Mouse (Mus musculus) adrenal gland, postnatal 14 days (tissue): ENCODE measurements around the gene Ankrd55. TPM values are rescaled to one million over a fixed set of nuclear protein-coding genes. Genes with fewer than 3 reads are reported as not detected.

Source experiments
- DNase-seq: peaks from one replicate; pipeline ENCODE4 v3.0.0; 2021; ENCODE audit warnings: mixed read lengths
- long read RNA-seq, 2 experiments: library from polyadenylated mRNA; stranded (forward); transcript quantifications; one replicate each; pipeline ENCODE4 v2.0.0; 2021
- total RNA-seq: library from RNA; stranded (reverse); gene quantifications from 2 replicates; pipeline ENCODE4 v1.2.3, GENCODE M21; 2021

Gene Ankrd55
- 3.8 and 4.4 TPM in 2 replicates for total RNA-seq
- long read RNA-seq, experiment 1, partial matches to known transcripts: 3 of 20 reads
- long read RNA-seq, experiment 1, other reads (novel, unspliced or antisense): 17 of 20 reads
- long read RNA-seq, experiment 2, partial matches to known transcripts: 1 of 3 reads
- long read RNA-seq, experiment 2, other reads (novel, unspliced or antisense): 2 of 3 reads

DNA sequence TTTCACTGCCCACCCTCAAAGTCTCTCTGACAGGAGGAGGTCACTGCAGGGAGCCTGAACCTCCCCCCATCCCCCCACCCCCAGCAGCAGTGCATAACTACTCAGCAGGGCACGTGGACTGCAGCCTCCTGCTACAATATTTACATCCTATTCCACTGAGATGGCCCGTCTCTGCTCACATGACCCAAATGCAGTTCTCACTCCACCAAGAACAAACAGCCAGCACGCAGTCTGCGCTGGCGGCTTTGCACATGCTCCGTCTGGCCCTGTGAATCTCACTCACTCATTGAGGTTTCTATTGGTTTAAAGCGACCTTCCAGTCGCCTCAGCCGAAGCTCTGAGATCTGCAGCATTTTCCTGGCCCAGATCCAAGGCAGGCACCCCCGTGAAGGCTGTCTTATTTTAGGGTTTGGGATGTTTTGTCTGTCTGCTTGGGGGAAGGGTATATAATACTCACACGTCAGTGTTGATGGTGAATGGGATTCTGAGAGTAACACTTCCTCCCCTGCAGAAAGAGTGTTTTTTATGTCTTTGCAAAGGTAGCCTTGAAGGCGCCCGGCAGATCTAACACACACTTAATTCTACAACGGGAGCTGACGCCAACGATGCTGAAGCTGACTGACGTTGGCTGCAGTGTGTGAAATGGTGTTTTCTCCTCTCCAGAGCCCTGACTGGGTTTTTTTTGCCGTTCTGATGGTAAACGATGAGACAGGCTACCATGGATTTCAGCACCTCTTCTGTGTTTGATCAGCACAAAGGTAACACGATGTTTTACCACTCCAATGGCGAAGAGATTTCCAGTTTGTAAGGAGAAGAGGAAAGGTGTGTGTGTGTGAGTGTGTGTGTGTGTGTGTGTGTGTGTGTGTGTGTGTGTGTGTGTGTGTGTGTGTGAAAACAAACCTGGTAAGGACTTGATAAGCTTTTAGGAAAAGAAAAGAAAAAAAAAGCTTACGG is at the start of gene Ankrd55:
Ankrd55 (plus strand) TSS at position 227 of the 954 bp plus-strand sequence.
- DNase-seq: peak; percentile 80

DNA sequence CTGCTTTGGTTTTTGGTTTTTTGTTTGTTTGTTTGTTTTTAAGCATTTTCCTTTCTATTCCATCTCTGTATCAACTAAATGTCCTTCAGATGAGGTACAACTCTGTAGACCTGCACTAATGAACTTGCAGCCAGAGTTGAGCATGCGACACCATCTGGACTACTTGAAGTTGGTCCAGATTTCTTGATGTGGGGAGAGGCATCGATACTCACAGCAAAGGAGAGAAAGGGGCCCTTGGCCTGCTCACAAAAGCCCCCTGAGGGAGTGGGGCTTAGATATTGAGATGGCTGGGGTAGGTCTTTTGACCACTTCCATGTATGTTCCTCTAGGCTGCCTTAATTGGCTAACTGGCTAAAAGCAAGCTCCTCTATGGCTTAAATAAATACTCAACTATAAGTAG is 49.0 kb upstream of the Ankrd55 start:
- no peak for DNase-seq

DNA sequence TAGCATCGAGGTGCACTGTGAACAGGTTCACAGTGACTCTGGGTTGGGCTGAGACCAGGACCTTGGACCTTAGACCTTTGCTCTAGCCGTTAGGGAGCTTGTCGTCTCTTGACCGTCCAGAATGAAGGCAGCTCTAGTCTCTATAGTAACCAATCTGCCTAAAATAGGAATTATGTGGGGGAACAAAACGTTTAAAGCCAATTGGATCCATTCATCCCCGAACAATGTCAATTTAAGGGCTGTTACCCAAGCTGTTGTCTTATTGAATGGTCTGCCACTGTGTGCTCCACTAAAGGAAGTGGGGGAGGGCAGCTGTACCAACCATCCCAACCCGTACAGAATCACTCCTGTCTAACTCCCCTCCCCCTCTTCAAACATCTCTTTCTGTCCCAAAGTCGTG is 46.8 kb upstream of the Ankrd55 start:
- no peak for DNase-seq

DNA sequence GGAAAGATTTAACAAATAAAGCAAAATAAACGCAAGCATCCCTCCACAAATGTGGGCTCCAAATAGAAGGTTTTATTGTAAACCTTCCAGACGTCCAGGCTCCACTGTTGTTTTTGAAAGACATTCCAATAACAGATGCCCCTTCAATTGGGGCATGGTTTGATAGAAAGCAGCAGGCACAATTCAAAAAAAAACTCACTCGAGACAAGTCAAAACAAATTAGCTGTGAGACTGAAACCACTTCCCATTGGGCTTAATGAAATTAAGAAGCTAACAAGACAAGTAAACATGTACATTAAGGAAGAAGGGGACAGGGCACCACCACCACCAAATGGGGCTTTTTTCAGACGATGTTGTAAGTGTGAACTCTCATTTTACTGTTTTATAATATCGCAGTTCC is 43.1 kb upstream of the Ankrd55 start:
- DNase-seq: no peak

DNA sequence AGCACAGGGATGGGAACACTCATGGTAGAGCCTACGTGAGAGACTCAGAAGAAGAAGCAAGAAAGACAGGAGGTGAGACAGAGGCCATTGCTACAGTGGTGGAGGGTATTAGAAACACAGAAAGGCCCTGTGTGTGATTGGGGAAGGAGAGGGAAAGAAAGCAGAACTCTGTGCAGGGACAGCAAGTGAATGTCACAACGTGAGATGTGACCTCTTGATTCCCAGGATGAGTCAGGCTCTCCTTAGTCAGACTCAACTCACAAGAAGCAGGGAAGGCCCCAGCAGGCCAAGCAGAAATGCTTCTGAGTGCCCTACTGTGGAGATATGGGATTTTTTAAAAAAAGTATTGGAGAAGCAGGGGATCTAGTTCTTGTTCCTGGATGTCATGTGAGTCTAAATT is 36.8 kb upstream of the Ankrd55 start:
- DNase-seq: peak; percentile 34

DNA sequence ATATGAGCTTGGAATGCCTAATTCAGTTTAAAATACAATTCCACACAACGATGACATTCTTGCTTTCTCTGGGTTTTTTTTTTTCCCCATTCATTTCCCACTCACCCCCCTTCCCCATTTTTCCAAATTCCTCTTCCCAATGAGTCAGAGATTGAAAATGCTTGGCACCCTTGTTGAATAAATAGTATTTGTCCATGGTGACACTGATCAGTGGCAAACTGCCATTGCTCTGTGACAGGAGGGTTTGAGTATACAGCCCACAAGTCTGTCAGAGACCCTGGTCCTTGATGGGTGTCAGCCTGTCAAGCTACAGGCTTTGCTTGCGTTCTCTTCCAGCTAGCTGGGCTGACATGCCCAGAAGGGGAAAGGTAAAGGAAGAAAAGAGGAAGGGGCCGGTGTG is 36.2 kb upstream of the Ankrd55 start:
- DNase-seq: peak; percentile 24

DNA sequence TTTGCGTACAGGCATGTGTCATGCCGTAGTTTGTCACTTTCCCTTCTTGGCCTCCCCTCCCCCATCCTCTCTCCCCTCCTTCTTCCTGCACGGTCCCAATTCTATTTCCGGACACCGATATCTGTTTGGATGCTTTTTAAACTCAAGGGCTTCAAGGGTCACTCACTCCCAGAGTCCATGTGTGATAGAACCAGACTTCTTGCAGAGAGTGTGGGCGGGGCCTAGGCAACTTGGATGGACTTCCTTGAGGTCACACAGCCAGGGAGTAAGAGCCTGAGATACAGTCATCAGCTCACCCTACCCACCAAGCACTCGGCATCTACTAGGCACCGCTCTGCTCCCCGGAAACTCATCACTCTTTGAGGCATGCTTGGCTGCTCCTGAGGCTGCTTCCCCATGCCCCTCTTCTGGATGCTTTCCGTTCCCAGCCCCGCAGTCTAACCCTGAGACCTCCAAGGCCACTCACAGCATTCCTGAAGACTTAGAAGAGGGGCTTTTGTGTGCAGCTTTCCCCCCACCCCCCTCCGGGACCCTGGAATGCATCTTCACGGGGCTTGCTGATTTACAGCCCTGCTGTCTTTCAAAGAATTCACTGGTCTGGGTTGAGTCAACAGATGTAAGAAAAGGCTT is 35.1 kb upstream of the Ankrd55 start:
- no peak for DNase-seq

DNA sequence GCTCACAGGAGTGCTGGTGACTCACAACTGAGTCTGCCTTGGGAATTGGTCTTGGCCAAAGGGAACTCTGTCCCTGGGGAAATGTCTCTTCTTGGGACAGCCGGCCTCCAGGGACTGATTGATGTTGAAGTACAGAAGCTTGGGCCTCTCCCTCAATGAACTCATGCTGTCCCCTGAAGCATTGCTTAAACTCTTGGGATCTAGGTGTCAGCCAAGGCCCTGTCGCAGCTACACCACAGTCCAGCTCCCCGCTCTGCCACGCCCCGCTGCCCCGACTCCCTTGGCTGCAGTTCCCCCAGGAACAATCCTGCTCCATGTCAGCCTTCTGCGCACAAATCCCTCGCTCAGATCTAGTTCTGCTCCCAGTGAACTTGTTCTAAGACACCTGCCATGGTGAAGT is 34.1 kb upstream of the Ankrd55 start:
- DNase-seq: peak; percentile 77

DNA sequence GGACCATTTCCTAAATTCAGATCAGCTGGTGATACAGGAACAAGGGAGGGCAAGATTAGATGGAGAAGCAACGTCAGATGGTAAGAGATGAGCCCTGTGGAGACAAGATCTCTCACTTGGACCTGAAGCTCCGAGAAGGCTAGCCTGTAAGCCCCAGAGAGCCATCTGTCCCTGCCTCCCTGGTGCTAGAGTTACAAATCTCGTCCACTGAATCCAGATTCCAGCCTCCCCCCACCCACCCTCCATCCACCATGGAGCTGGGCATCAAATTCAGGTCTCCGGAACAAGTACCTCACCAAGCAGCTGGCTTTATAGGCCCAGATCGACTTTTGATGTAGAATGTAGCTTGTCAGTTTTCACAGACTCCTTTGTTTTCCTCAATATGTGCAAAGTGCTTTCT is 32.4 kb upstream of the Ankrd55 start:
- no peak for DNase-seq

DNA sequence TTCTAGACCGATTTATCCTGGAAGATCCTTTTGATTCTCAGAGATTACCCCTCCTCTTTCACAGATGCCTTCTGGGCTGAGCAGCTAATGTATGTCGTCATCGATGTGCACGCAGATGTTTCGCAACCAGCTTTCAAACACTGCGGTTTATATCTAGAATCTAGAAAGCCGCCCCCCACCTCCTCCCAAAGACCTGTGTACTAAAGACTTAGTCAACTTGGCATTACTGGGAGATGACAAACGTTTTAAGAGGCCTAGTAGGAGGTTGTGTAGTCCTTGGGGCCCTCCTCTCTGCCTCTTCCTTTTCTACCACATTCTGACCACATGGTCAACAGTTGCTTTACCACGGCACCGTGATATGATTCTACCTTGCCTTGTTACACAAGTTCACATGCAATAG is 29.8 kb upstream of the Ankrd55 start:
- DNase-seq: no peak

DNA sequence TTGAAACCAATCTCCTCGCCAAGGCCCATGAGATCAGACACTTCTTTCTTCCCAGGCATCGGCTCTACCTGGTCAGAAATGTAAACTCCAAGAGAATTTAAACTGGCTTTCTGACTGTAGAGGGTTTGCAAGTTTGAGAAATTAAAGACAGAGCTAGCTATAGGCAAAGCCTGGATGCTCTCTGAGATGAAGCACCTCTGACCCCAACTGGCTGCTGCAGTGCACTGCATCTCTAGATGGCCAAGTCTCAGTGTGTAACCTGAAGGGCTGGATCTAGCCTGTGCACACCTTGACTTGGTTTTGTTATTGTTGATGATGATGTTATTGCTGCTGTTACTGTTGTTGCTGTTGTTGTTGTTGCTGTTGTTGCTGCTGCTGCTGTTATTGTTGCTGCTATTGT is 28.9 kb upstream of the Ankrd55 start:
- peak; percentile 81 for DNase-seq

DNA sequence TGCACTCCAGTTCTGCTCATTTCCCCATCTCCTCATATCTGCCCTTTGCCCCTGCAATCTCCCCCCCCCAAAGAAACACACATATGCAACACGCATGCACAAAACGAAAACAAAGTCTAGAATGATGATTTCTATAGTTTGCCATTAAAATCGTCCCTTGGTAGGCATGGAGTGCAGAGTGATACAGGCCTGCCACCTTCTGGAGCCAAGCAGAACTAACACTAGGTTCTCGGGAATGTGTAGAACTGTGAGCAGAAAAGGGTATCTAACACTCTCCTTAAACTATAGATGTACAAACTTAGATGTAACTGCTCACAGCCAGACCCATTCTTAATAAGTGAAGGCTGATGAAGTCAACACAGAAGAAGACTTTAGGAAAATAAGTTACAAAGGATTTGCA is 23.6 kb upstream of the Ankrd55 start:
- peak; percentile 64 for DNase-seq

DNA sequence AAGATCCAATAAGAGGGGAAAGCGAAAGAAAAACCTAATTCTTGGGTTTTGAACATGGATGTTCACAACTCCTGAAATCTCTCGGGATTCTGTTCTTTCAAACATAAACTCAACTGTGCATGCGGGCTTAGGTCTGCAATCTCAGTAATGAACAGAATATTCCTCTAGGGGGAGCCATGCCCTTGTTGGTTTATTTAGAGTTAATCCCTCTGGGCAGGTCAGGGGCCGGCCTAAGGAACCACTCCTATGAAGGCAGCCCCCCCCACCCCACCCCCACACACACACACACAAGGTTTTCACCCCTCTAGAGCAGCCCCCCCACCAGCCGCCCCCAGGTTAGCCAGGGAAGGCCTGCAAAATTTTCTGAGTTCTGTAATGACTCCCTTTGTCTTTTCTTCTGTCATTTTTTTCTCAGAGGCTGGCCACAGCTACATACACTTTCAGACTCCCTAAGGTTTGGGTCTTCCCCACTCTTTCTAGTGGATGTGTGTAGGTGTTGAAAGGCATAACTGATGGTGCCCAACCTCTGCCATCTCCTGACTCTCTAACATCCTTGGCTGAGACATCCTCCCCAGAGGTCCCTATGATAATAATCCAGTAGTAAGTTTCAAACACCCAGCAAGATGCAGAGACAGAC is 16.2 kb upstream of the Ankrd55 start:
- peak; percentile 61 for DNase-seq

DNA sequence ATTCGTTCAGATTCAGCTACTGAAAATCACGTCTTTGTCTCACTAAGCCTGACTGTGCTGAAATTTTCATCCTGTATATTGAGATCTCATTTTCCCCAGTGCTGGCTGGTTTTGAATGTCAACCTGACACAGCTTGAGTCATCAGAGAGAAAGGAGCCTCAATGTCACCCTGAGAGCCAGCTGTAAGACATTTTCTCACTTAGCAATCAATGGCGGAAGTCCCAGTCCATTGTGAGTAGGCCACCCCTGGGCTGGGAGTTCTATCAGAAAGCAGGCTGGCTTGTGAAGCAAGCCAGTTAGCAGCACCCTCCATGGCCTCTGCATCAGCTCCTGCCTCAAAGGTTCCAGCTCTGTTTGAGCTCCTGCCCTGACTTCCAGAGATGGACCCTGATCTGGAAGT is 13.6 kb upstream of the Ankrd55 start:
- DNase-seq: no peak

DNA sequence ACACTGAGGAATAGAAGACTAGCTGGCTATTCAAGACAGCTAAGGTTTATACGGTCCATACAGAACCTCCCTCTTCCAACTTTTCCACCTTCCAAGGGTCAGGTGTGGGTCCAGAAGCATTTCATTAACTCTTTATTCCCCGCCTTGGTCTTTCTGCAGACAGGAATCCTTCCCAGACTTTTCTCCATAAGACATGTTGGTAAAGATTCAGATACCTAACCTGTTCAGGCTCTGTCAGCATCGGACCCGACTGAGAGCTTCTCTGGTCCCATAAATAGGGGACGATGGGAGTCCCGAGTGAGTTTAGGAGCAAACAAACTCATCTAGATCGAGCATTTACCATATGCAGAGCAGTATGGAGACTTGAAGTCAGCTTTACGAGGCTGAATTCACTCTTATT is 12.3 kb upstream of the Ankrd55 start:
- DNase-seq: no peak

DNA sequence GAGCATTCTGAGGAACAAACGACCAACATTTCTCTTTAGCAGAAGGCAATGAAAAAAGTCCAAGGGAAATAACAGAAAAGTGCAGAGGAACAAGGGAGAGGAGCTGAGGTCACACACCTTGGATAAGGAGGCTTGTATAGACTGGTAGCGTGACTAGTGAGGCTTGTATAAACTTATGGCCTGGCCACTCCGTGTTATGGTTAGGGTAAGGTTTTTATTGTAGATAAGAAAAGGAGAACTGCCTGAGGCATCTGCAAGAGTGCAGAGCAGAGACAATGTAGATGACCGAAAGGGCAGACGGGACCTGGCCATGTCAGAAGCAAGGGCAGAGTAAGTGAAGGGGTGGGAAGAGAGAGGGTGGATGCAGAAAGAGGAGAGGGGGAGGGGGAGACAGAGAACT is 10.7 kb upstream of the Ankrd55 start:
- no peak for DNase-seq

DNA sequence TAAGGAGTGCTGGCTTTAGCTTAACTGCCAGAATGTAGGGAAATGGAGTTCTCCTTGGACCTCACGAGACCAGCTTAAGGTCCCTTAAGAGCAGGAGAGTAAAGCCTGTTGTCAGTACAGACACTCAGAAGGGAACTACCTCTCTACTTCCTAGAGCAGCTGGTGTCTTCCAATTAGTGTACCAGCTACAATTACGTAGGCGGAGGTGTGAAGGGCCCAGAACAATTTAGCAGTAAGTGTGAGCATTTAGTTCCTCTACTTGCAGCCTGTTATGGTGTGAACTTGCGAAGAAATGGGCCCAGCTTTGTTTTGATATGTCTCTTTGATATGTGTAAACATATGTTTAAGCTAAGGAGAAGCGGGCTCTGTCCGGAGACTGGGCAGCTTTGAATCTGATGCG is 10.0 kb upstream of the Ankrd55 start:
- no peak for DNase-seq

DNA sequence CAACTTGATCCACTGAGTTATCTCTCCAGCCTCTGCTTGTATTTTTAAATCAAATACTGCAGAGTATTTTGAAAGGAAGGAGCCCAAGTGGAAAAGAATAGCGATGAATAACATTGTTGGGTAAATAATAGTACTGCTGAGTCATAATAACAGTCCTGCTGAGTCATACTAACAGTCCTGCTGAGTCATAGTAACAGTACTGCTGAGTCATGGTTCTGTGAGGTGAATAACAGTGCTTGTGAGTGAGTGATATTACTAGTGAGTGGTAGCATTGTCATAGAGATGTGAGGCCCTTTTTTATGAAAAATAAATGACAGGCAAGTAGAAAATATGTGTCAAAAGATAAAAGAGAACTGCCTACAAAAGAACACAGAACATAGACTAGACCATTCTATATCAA is 1.1 kb upstream of the Ankrd55 start:
- DNase-seq: no peak

DNA sequence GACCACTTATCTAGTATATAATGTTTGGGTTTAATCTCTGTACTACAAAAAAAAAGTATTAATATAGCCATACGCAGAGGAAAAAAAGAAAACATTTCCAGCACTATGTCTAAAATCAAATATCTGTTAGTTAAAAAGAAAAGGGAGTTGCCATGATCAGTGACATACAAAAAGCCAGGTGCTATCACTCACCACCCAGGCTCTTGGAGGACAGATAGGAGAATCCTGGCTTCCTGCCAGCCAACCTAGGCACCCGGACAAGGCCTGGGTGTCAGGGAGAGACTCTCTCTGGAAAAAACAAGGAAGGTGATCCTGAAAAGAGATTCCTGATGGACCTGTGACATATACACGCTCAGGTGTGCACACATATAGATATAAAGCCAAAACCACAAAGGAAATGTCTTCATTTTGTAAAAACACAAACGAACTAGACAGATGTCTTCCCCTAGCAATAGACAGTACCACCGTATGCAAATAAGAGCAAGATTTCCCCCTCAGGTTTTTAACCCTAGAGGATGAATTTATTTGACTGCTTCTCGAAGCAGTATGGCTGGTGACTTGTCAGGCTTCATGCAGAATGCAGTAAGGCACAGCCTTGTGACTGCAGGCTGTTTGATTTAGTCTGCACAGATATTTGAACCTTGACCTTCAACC is 553 bp upstream of the Ankrd55 start:
- DNase-seq: peak; percentile 41

DNA sequence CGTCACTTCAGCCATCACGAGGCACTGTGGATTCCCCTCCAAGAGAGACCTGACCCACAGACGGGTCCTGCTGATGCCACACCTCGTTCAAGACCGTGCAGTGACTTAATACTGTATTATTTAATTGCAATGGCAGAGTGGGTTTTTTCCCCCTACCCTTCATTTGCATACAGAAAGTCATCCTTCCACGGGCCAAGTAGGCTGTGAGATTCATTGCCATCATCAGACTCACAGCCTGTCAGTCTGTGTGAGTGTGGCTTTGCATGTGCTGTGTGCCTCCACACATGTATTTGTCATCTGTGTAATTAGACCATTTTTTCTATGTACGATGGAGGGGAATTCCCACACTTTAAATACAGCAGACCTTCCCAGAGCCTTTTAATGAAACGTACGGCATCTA is 1.1 kb downstream of the Ankrd55 start:
- no peak for DNase-seq

DNA sequence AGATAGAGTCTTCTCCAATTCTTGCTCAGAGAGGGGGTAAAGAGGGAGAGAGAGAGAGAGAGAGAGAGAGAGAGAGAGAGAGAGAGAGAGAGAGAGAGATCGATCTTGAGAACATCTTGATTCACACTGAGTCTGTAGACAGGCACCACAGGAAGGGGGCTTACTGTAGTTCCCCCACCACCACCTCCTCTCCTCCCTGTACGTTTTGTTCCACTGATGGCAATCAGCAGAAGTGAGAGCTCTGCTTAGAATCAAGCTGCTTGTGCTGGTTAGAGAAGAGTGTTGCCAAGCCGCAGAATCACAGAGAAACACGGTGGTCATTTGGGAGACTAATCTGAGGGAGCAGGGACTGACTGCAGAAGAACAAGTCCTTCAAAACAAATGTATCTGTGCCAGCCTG is 1.7 kb downstream of the Ankrd55 start:
- no peak for DNase-seq

DNA sequence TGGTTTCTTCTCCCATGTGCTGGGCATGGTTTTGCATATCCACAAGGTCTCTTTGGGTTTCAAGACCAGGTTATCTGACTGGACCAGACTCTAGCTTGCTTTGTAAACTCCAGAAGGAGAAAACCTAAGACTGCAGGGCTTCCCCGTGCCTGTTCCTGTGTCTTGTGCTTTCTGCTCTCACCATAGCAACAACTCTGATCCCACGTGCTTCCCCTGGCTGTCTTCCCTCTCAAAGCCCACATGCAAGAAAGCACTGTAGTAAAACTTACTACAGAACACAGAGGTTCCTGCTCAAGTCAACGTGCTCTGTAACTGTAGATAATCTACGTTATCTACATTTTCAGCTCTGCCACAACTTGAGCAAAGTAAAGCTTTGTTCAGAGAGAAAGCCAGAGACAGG is 4.2 kb downstream of the Ankrd55 start:
- peak; percentile 22 for DNase-seq
